Mouse (Mus musculus) adipose tissue, adult 10 weeks (tissue): ENCODE measurements around the gene Ccl24. TPM values are rescaled to one million over a fixed set of nuclear protein-coding genes. Genes with fewer than 3 reads are reported as not detected.

Source experiments
- polyA plus RNA-seq: library from polyadenylated mRNA; stranded (reverse); fragments of 350-450 nt; fragmentation: Illumina TruSeq; extraction: RNeasy Lipid Tissue Mini Kit (QIAGEN cat#74804); gene quantifications from one replicate; pipeline ENCODE4 v1.2.3, GENCODE M21; 2014; ENCODE audit warnings: low read depth, low replicate concordance

The Ccl24 gene
- 15.2 TPM for polyA plus RNA-seq

GRCm38 (mm10) chr5:135573006-135573405 is at the start of gene Ccl24:
Ccl24 (minus strand) TSS chr5:135573049.

GRCm38 (mm10) chr5:135563469-135563868 is 9.4 kb downstream of the Ccl24 start, which contains the start of gene Ccl26:
Ccl26 (minus strand) TSS chr5:135563569.

GRCm38 (mm10) chr5:135544865-135545797 is 27.7 kb downstream of the Ccl24 start, which contains the start of gene Hip1:
Hip1 (minus strand) TSS chr5:135545120.

Other genes with a start within 250 kb of the Ccl24 start
- gene Fkbp6, start 223.0 kb downstream of the Ccl24 start, polyA plus RNA-seq = 1.2 TPM
- gene Trim50, start 219.8 kb downstream of the Ccl24 start, polyA plus RNA-seq = not detected
- gene Nsun5, start 203.1 kb downstream of the Ccl24 start, polyA plus RNA-seq = 15.6 TPM
- gene Pom121, start 178.5 kb downstream of the Ccl24 start, polyA plus RNA-seq = 15.4 TPM
- gene Hip1, start 27.9 kb downstream of the Ccl24 start, polyA plus RNA-seq = 24.9 TPM
- not detected for gene Ccl26, start 9.5 kb downstream of the Ccl24 start, polyA plus RNA-seq
- 32.3 TPM for gene Rhbdd2, start 59.6 kb upstream of the Ccl24 start, polyA plus RNA-seq
- gene Por, start 97.0 kb upstream of the Ccl24 start, polyA plus RNA-seq = 150 TPM
- gene Tmem120a, start 171.4 kb upstream of the Ccl24 start, polyA plus RNA-seq = 92.4 TPM
- 3.8 TPM for gene Styxl1, start 205.3 kb upstream of the Ccl24 start, polyA plus RNA-seq
- gene Mdh2, start 205.4 kb upstream of the Ccl24 start, polyA plus RNA-seq = 245 TPM
- gene Srrm3, start 233.8 kb upstream of the Ccl24 start, polyA plus RNA-seq = not detected